Mouse (Mus musculus): ENCODE results near the gene Gm9936.

DNA sequence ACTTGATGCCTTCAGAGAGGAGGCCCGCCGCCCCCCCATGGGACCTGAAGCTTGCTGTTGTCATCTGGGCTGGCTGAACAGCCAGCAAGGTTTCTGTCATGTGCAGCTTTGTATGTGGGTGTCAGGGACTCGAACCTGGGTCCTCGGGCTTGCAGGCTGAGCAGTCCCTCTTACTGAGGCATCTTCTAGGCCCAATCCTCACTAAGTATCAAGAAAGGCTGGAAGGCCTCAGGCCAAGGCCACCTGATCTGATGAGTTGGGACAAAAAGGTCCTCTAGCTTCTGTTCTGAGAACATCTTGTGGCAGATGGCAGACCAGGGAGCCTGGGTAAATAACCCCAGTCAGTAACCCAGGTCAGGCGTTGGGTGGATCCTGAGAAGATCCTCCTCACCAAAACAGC, 48.7 kb downstream of the Gm9936 start:
- TF ChIP-seq POLR2A (IDR thresholded peaks at IDR 0.05; ENCODE audit: borderline replicate concordance, extremely low read depth, low read depth, low read length), result no peak
- no peak for TF ChIP-seq CTCF (IDR thresholded peaks at IDR 0.05; ENCODE audit: insufficient read depth, low read length)

All from lung, adult 2 months (tissue).